Mouse (Mus musculus) liver, embryonic 11.5 days (tissue): ENCODE data around the gene Tmem175. TPM values are rescaled to one million over a fixed set of nuclear protein-coding genes. Genes with fewer than 3 reads are reported as not detected.

Experiments used
- ATAC-seq: fragments of 200-750 bp; cut with Nextera tagmentation; replicated peaks from 2 replicates; pipeline ENCODE4 v1.8.0; 2017; ENCODE audit warnings: moderate number of reproducible peaks, mild to moderate bottlenecking, moderate TSS enrichment, moderate library complexity; ENCODE audit not compliant: low FRiP score
- DNase-seq: peaks from one replicate; pipeline ENCODE4 v3.0.0-alpha.2; 2017; ENCODE audit warnings: low spot score
- H3K27ac ChIP-seq: fragments of 300-500 bp; sonication (generic); 2 replicates; pipeline ENCODE4 v1.5.1; 2014; ENCODE audit warnings: mild to moderate bottlenecking, low read depth, low read length, control low read depth
- H3K27me3 ChIP-seq: fragments of 300-500 bp; sonication (generic); replicated peaks from 2 replicates; pipeline ENCODE4 v1.6.1; 2014; ENCODE audit warnings: low read length, mixed read lengths; ENCODE audit not compliant: control insufficient read depth, insufficient read depth
- H3K36me3 ChIP-seq: fragments of 300-500 bp; sonication (generic); 2 replicates; pipeline ENCODE4 v1.6.1; 2014; ENCODE audit warnings: mild to moderate bottlenecking, low read length, moderate library complexity, mixed read lengths; ENCODE audit not compliant: control insufficient read depth, insufficient read depth
- H3K4me1 ChIP-seq: fragments of 300-500 bp; sonication (generic); replicated peaks from 2 replicates; pipeline ENCODE4 v1.6.1; 2014; ENCODE audit warnings: low read length, mixed read lengths; ENCODE audit not compliant: control insufficient read depth, insufficient read depth
- H3K4me2 ChIP-seq: fragments of 300-500 bp; sonication (generic); 2 replicates; pipeline ENCODE4 v1.6.1; 2014; ENCODE audit warnings: mild to moderate bottlenecking, control low read depth, moderate library complexity
- H3K4me3 ChIP-seq: fragments of 300-500 bp; sonication (generic); 2 replicates; pipeline ENCODE4 v1.5.1; 2014; ENCODE audit warnings: low read depth, low read length, control low read depth
- H3K9ac ChIP-seq: fragments of 300-500 bp; sonication (generic); 2 replicates; pipeline ENCODE4 v1.6.1; 2014; ENCODE audit warnings: low read depth, low read length, control low read depth
- H3K9me3 ChIP-seq: fragments of 300-500 bp; sonication (generic); 2 replicates; pipeline ENCODE4 v1.6.1; 2016; ENCODE audit warnings: low read length, inconsistent platforms, mixed read lengths; ENCODE audit not compliant: control insufficient read depth
- WGBS: fragments of 180-500 bp; shearing (Covaris S2); extraction: QIAGEN DNeasy Blood & Tissue Kit; methylation state at CpG from one replicate; pipeline ENCODE4 v1.1.7; 2014; 5-methylcytosine and 5-hydroxymethylcytosine counted together
- polyA plus RNA-seq: library from polyadenylated mRNA; unstranded; fragments of >200 nt; fragmentation: Nextera tagmentation; extraction: Ambion mirVana; gene quantifications from 2 replicates; pipeline ENCODE4 v1.2.1, GENCODE M21; 2014

The Tmem175 gene
- polyA plus RNA-seq, 1 experiment from 2014 or later = 24.7 TPM

DNA sequence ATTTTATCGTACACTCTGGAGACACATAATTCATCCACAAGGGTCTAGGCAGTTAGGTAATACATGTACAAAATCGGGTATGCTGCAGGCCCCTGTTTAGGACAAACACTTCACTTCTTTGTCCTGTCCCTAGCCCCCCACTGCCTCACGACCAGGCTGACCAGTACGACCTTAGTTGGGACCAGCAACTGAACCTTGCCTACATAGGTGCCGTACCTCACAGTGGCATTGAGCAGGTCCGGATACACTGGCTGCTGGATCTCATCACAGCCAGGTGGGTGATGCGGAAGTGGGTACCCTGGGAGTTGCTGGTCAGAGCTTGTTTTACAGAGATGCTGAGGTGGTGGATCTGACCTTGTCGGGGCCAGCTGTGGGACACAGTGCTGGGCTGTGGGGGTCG, 40.4 kb downstream of the Tmem175 start:
- Histone ChIP-seq H3K4me2 (peak overlapping the region; percentile 86), H3K4me3 (peak overlapping the region; percentile 61), H3K27me3 (no peaks in the 10 kb centered on the region), H3K27ac (peak overlapping the region; percentile 69; the same call in 1 of the 2 replicates), H3K4me1 (peaks cover 13% of the 10 kb centered on the region), H3K9me3 (no peaks in the 10 kb centered on the region), H3K9ac (peak overlapping the region; percentile 74), H3K36me3 (peaks cover 16% of the 10 kb centered on the region)
- DNase-seq (no peak), ATAC-seq (no peak)
- WGBS = 74% methylated on average over 9 of the region's 9 CpGs

DNA sequence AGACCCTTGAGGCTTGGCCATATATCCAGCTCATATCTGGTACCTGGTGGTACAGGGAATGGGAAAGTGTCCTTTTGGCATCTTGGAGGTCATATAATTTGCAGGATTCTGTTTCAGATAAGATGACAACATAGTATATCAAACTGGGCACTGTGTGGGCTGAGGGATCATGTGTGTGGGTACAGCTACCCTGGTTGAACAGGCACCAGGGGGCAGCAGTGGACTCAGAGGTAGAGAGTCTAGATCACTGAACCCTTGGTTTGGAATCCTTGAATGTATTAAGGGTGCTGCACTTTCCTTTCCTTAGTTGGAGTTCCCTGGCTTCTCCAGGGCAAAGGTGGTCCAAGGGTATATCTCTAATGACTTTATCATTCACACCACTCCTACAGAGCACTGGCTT, 41.2 kb downstream of the Tmem175 start:
- DNase-seq (no peak), ATAC-seq (peak; percentile 40)
- H3K27me3 ChIP-seq = no peaks in the 10 kb centered on the region
- H3K4me3 ChIP-seq = no peak overlapping the region
- H3K36me3 ChIP-seq = peaks cover 16% of the 10 kb centered on the region
- H3K9me3 ChIP-seq = no peaks in the 10 kb centered on the region
- H3K27ac ChIP-seq = 0 out of 2 replicates have a peak overlapping the region, but pooled peaks have one; percentile 16
- no peak overlapping the region for H3K9ac ChIP-seq
- H3K4me1 ChIP-seq = peaks cover 20% of the 10 kb centered on the region
- peak overlapping the region; percentile 9; the same call in 1 of the 2 replicates for H3K4me2 ChIP-seq

DNA sequence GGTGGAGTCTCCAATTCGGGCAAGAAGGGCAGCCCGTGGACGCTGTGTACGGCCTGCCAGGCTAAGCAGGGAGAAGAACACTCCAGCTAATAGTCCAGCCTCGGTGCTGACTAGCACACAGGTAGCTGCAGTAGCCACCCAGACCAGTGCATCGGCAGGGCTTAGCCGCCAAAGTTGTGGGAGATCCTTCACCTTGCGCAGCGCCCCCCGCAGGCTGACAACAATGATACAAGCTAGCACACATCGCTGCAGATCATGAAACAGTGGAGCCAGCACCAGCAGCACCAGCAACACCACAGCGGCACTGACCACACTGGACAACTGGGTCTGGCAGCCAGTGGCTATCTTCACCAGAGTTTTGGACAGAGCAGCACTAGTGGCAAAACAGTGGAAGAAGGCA, 42.2 kb downstream of the Tmem175 start:
- Histone ChIP-seq H3K27ac (no peak overlapping the region), H3K9ac (no peak overlapping the region), H3K4me1 (peaks cover 28% of the 10 kb centered on the region), H3K36me3 (peaks cover 16% of the 10 kb centered on the region), H3K9me3 (no peaks in the 10 kb centered on the region), H3K27me3 (no peaks in the 10 kb centered on the region), H3K4me2 (no peak overlapping the region), H3K4me3 (no peak overlapping the region)
- ATAC-seq (no peak), DNase-seq (no peak)
- WGBS = 94% methylated on average over 12 of the region's 12 CpGs

DNA sequence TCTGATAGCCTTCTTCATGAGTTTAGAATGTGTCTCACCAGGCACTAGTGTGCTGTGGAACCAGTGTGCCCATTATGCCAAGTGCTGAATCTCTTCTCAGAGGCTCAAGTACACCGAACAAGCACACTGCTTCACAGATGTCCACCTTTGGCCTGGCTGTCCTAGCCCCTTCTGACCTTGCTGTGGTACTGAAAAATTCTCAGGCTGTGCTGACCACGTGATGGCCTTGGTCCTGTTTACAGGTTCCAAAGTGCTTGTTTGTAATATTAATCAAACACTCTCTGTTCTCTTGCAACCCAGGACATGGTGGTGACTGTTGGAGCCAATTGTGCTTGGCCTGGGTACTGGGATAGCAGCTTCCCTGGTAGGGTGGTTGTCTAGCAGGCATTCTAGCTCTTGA, 45.1 kb downstream of the Tmem175 start:
- DNase-seq (no peak), ATAC-seq (no peak)
- H3K4me2 ChIP-seq = peak overlapping the region; percentile 71
- H3K4me3 ChIP-seq = peak overlapping the region; percentile 50
- no peaks in the 10 kb centered on the region for H3K9me3 ChIP-seq
- H3K27me3 ChIP-seq = no peaks in the 10 kb centered on the region
- H3K27ac ChIP-seq = peak overlapping the region; percentile 93
- H3K36me3 ChIP-seq = peaks cover 16% of the 10 kb centered on the region
- 70% methylated on average over 2 of the region's 2 CpGs for WGBS
- peaks cover 39% of the 10 kb centered on the region for H3K4me1 ChIP-seq
- peak overlapping the region; percentile 74 for H3K9ac ChIP-seq

DNA sequence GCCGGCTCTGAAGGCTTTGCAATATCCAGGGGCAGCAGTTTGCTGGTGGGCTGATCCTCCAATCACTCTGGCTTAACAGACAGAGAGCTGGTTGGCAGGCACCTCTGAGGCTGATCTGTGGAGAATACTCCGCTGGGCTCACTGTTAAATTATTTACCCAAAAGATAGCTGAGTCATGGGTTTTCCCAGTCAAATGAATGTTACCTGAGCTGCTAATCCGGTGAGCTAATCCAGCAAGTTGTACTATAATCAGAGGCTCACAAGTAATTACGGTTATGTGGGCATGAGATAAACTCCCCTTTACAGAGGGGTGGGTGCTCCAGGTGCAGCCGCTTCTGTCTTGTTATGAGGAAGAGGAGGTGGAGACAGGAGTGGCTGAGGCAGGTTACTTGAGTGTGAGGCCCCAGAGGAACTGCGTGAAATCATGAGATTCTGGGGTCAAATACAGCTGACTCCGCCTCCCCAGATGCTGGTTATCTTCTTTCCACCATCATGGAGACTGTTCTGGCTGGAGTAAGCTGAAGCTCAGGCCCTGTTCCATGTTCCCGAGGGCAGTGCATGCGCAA, 45.8 kb downstream of the Tmem175 start, which contains the start of gene Slc26a1:
Gene Slc26a1, minus strand, starts transcription at position 319 of the 566 bp plus-strand sequence.
- Histone ChIP-seq H3K36me3 (peaks cover 16% of the 10 kb centered on the region), H3K4me3 (peak within 1 kb of the TSS; percentile 50), H3K9me3 (no peaks in the 10 kb centered on the region), H3K27ac (peak within 1 kb of the TSS; percentile 93), H3K4me2 (peak within 1 kb of the TSS; percentile 71), H3K9ac (peak within 1 kb of the TSS; percentile 74), H3K4me1 (peaks cover 32% of the 10 kb centered on the region), H3K27me3 (no peaks in the 10 kb centered on the region)
- peak; percentile 49 for ATAC-seq
- DNase-seq = no peak
- WGBS = 43% methylated on average over 9 of the region's 9 CpGs

DNA sequence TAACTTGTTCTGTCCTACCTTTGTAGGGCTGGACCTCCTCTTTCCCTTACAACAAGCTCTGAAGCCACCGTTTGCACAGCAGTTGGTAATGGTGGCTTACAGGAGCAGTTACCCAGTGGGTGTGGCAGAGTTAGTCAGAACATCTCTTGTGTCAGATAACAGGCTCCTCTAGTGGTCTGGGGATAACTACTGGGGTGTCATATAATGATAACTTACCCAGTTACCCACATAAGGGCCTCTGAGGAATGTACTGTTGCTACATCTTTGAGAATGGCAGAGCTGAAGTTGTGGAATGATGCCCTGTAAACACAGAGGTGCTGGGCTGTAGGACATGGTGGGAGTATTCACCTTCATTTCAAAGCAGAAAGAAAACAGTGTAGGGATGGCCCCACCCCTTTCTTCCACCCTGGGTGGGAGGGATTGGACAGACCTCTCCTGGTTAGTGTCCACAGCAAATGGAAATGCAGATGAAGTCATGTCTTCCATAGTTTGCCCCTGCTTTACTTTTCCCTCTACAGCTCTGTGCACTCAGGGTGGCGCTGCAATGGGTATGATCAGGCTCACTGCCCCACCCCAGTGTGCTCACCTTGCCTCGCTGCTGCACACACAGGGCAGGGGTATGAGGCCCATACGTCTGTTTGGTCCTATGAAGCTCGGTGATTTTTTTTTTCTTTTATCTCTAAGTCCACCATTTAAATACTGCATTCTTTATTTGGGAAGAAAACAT, 47.4 kb downstream of the Tmem175 start:
- ATAC-seq (peak; percentile 82), DNase-seq (peak; percentile 61)
- 7% methylated on average over 5 of the region's 5 CpGs for WGBS
- no peaks in the 10 kb centered on the region for H3K27me3 ChIP-seq
- H3K27ac ChIP-seq = peak overlapping the region; percentile 93
- H3K4me2 ChIP-seq = peak overlapping the region; percentile 71
- H3K9me3 ChIP-seq = no peaks in the 10 kb centered on the region
- H3K4me3 ChIP-seq = peak overlapping the region; percentile 34
- peaks cover 30% of the 10 kb centered on the region for H3K4me1 ChIP-seq
- H3K36me3 ChIP-seq = peaks cover 12% of the 10 kb centered on the region
- H3K9ac ChIP-seq = peak overlapping the region; percentile 59

DNA sequence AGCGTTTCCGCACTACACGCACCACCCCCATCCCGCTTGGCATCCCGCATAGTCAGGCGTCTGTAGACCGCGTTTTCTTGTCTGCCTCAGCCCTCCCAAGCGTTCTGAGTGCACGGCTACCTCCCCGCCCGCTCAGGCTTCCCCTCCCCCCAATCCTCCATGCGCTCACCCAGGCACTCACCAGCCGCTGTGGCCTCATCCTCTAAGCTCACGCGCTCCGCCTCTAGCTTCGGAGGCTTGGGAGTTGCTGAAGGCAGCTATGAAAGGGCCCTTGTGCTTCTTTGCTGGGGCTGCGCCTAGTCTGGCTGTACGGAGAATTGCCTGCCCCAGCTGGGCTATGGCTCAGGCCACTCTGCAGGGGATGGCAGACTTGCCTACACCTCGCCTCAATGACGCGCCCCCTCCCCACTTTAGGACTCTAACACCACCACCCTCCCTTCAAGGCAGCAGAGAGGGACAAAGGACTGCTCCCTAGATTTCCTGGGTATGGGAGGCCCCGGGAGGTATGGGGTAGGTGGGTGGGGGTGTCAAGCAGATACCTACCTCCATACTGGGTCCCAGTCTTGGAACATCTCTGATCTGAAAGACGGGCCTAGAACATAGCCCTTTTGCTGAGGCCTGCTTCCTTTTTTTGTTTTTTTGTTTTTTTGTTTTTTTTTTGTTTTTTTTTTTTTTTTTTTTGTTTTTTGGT, 48.2 kb downstream of the Tmem175 start:
- DNase-seq = peak; percentile 75
- H3K9me3 ChIP-seq = no peaks in the 10 kb centered on the region
- H3K9ac ChIP-seq = peak overlapping the region; percentile 59
- H3K4me2 ChIP-seq = peak overlapping the region; percentile 71
- peak overlapping the region; percentile 93 for H3K27ac ChIP-seq
- peak; percentile 63 for ATAC-seq
- H3K4me1 ChIP-seq = peaks cover 30% of the 10 kb centered on the region
- no peaks in the 10 kb centered on the region for H3K27me3 ChIP-seq
- peak overlapping the region; percentile 34 for H3K4me3 ChIP-seq
- 7% methylated on average over 25 of the region's 25 CpGs for WGBS
- H3K36me3 ChIP-seq = peaks cover 6% of the 10 kb centered on the region; the same call in 1 of the 2 replicates

DNA sequence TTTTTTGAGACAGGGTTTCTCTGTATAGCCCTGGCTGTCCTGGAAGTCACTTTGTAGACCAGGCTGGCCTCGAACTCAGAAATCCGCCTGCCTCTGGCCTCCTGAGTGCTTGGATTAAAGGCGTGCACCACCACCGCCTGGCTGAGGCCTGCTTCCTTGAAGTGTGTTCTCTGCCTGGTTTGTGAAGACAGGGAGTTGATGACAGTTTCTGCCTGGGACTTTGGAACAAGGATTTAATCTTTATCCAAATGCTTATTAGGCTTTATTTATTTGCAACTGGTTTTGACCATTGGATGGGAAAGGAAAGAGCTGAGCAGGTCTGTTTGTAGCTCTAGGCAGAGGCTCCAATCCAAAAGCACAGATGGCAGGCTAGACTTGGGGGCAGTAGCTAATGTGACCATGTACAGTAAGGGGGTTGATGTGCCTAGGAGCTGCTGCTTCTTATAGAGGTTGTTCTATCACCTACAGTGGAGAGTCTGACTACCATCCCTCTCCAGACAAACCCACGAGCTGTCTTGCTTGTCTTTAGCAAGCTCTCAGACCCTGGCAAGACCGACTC, 48.8 kb downstream of the Tmem175 start:
- 87% methylated on average over 6 of the region's 6 CpGs for WGBS
- H3K9ac ChIP-seq = no peak overlapping the region
- H3K27me3 ChIP-seq = no peaks in the 10 kb centered on the region
- peaks cover 30% of the 10 kb centered on the region for H3K4me1 ChIP-seq
- ATAC-seq = no peak
- H3K27ac ChIP-seq = no peak overlapping the region
- H3K4me3 ChIP-seq = no peak overlapping the region
- H3K36me3 ChIP-seq = no peaks in the 10 kb centered on the region
- H3K4me2 ChIP-seq = no peak overlapping the region
- no peak for DNase-seq
- H3K9me3 ChIP-seq = no peaks in the 10 kb centered on the region
